Mouse (Mus musculus) urinary bladder, postnatal 25 days (tissue): ENCODE measurements around the gene Kansl2.
A peak's percentile ranks its signal among the peaks of the same experiment; 100 is the strongest.
"Not testable (repeated sequence)": the region's sequence is repeated elsewhere in the genome, so short reads cannot be mapped to it uniquely, and the experiment has no call there.

ENCODE experiments used
- DNase-seq: peaks from one replicate; pipeline ENCODE4 v3.0.0; 2022; ENCODE audit warnings: low spot score

Gene Kansl2

GRCm38 (mm10) chr15:98536828-98537510 lies 2.9 kb upstream of the Kansl2 start:
- DNase-seq: no peak

DNA sequence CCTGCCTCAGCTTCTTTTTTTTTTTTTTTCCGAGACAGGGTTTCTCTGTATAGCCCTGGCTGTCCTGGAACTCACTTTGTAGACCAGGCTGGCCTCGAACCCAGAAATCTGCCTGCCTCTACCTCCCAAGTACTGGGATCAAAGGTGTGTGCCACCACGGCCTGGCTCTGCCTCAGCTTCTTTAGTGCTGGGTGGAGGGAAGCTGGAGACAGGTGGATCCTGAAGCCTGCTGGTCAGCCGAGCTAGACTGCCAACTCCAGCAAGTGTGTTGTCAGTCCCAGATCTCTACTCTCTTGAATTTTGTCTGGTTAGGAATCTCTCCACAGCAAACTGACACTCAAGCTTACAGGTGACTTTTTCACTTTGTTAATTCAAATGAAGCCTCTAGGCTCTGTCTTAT lies 1.9 kb upstream of the Kansl2 start:
- no peak for DNase-seq

- no peak for DNase-seq
Observed at GRCm38 (mm10) chr15:98533035-98533531, 981 bp downstream of the Kansl2 start.

DNA sequence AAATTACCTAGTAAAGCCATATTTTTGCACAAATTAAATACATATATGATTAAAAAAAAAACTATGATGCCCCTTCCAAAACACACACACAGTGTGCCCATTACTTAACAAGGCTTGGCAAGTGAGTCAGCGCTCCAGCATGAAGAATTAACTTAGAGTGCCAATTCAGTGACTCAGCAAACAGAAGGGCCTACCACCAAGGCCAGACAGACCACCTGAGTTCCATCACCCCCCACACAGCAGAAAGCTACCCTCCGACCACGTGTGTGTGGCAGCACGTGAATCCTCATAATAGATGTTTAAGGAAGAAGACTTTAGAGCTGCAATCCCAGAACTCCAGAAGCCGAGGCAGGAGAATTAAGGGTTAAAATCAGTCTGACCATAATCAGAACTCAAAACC lies 1.8 kb downstream of the Kansl2 start:
- DNase-seq: no peak

DNA sequence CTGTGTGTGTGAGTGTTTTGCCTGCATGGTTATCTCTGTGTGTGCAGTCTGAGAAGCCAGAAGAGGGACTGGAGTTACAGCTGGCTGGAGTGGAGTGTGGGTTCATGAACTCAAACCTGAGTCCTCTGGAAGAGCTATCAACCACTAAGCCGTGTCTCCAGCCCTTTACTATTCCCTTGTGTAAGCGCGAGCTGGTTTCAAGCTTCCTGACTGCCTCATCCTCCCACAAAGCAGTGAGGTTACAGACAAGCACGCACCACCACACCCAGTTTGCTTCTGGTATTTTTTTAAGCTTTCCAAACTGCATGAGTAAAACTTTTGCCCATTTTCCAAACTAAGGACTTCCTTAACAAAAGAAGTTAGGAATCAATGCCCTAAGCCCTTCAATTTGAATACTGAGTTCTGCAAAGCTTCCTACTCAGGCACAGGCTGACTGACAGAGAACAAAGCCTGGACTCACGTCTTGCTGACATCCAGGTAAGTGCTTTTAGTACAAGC lies 5.9 kb downstream of the Kansl2 start:
- DNase-seq: no peak

DNA sequence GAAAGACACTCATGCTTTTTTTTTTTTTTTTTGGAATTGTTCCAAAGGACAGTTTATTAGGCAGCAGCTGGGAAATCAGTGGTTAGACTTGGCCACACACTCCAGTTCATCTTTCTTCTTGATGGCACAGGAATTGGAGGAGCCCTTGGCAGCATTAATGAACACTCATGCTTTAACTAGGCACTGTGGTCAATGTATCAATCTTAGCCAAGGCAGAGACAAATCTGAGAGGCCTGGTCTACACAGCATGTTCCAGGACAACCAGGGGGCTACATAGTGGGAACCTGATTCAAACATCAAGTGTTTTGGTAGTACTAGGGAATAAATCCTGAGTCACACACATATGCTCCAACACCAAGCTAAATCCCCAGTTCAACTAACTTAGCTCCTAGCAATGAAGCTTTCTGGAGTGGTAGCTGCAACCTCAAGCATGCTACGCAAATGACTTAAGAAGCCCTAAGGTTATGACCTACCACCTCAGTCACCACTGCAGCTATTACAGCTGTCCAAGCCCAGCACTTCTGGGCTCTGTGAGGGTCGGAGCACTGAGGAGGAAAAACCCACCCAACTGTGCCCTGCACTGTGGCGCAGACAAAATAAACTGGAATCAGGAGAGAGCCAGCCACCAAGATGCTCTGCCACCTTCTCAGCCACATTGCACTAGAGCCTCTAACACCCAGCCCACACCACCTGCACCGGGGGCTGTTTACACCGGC lies 6.8 kb downstream of the Kansl2 start:
- no peak for DNase-seq

DNA sequence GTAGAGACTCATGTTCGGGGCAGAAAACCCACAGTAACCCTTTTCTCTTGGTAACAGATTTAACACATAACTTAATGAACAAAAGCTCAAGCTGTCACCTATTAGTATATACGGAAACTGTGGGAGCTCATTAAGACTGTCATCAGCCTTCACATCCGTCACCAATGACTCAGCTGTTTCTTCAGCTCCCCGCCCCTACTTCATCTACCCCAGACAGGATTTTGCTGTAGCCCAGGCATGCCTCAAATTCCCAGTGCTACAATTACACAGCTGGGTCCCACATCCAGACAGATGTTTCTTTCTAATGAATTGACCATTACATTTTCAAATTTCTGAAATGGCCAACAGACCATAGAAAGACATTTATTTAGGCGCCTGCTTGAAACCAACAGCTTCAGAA lies 8.0 kb downstream of the Kansl2 start:
- DNase-seq: no peak

- DNase-seq: no peak
Observed at GRCm38 (mm10) chr15:98521245-98521644, 12.8 kb downstream of the Kansl2 start.

DNA sequence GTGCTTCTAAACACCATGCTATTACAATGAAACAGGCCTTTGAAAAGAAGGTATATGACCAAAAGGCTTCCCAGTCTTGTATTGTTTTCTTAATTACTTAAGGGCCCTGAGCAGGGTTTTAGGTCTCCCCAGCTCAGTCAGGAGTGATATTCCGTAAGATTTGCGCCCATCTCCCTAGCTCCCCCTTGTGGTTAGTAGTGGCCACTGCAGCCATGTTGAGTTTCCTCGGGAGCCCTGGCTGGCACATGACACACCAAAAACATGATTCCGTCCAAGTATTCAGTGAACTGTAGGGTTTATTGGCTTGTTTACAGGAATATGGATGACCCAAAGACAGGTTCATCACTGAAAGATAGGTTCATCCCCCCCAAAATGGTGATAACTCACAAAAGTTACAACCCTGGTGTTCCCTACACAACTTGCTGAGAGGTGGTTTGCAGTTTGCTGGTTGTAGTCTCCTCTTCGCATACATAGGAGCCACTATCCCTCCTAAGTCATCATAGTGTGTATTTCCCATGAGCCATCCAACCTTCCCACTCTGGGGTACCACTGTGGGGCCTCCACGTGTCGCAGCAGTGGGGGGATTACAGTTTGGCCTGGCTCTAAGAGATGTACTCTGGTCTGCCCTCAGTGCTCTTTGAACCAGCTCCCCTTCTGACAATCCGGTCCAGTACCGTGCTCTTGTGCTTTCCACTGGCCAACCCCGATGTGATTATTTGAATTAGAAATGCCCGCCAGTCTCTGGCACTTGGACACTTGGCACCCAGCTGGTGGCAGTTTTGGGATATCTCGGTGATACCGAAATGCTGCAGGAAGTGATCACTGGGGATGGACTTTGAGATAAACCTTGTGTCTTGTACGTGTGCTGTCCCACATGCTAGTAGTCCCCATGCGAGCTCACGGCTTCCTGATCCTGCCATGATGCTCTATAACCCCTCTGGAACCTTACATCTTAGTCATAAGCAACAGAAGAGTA lies 16.4 kb downstream of the Kansl2 start:
- peak; percentile 49 for DNase-seq

GRCm38 (mm10) chr15:98514845-98515244 lies 19.2 kb downstream of the Kansl2 start:
- DNase-seq: not testable (repeated sequence)

GRCm38 (mm10) chr15:98514146-98514545 lies 19.9 kb downstream of the Kansl2 start:
- no peak for DNase-seq

DNA sequence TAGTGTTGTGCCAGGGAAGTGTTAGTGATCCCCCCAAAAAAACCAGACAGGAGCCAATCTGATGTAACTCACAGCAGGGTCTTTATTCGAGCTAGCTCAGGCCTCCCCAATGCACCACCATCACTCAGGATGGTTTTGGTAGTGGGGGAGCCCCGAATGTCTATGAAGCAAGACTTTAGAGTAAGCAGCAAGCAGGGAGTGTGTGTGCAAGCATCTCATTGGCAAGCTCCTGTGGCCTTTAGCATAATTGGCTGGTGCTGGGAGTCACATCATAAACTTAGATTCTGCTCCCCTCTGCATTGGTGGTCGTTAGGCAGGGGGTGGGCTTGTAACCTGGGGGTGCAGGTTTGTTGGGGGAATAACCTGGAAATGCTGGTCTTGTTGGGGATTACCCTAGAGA lies 20.4 kb downstream of the Kansl2 start:
- not testable (repeated sequence) for DNase-seq

GRCm38 (mm10) chr15:98512799-98513321 lies 21.2 kb downstream of the Kansl2 start:
- DNase-seq: peak; percentile 40

GRCm38 (mm10) chr15:98512232-98512631 lies 21.8 kb downstream of the Kansl2 start:
- no peak for DNase-seq

GRCm38 (mm10) chr15:98511386-98511928 lies 22.6 kb downstream of the Kansl2 start:
- DNase-seq: no peak

GRCm38 (mm10) chr15:98510438-98511385 lies 23.4 kb downstream of the Kansl2 start:
- peak; percentile 73 for DNase-seq

DNA sequence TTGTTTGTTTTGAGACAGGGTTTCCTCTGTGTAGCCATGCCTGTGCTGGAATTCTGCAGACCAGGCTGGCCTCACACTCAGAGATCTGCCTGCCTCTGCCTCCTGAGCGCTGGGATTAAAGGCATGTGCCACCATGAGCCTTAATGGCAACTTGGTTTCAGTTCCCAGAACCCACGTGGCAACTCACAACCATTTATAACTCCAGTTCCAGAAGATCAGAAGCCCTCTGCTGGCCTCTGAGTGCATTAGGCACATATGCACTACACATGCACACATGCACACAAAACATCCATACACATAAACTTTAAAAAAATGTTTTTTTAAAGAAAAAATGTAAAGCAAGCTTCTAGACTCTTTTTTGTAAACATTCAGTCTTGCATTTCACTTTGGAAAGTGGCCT lies 24.7 kb downstream of the Kansl2 start:
- DNase-seq: no peak

- DNase-seq: no peak
Observed at GRCm38 (mm10) chr15:98507321-98507720, 26.7 kb downstream of the Kansl2 start.

DNA sequence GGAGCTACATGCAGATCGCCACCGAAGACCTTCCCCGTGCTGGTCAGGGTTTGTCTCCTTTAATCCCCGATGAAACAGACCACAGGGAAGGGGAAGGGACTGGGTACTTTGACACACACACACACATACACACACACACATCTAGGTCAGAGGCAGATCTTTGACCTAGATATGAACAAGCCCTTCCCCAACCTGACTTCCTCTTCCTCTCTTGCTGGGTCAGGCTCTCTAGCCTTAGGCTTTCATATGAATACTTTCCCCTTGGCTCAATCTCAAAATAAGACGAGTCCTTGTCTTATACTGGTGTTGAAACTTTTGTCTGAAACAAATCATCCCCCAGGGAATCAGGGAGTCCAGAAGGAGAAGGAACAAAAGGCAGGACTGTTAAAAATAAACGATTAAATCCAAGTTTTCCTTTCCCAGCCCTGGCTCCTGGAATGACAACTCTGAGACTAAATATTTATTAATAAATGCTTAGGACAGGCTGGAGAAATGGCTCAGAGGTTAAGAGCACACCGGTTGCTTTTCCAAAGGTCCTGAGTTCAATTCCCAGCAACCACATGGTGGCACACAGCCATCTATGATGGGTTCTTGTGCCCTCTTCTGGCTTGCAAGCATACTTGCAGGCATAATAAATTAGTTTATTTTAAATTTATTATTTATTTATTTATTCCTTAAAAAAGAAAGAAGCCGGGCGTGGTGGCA lies 27.7 kb downstream of the Kansl2 start:
- DNase-seq: no peak

GRCm38 (mm10) chr15:98504514-98504913 lies 29.6 kb downstream of the Kansl2 start:
- DNase-seq: peak; percentile 64
